Mouse (Mus musculus): Measurements from ENCODE around the gene Cwf19l1.

DNA sequence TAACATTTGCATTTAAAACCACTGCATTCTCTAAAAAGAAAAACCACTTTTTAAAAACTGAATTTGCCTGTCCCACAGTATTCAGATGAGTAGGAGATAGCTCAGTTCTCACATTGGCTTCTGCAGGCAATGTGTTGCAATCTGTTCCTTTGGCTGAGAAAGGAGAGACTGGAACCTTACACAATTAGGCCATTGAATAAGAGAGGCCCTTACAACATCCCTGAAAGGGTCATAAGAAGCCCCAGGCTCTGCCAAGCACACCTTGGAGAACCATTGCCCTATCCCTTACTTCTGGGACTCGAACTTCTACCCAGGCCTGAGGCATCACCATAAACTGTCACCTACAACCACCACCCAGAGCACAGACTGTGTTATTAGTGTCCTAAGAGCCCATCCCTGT is 44.8 kb upstream of the Cwf19l1 start:
- no peak for TF ChIP-seq CTCF (IDR thresholded peaks at IDR 0.05; ENCODE audit: low read depth, low read length)
- no peak for TF ChIP-seq POLR2A (IDR thresholded peaks at IDR 0.05; ENCODE audit: extremely low read depth, insufficient read depth, low read length)
